Comparison of ENCODE assay signal across 8 mouse cellular contexts in the genomic region with DNA sequence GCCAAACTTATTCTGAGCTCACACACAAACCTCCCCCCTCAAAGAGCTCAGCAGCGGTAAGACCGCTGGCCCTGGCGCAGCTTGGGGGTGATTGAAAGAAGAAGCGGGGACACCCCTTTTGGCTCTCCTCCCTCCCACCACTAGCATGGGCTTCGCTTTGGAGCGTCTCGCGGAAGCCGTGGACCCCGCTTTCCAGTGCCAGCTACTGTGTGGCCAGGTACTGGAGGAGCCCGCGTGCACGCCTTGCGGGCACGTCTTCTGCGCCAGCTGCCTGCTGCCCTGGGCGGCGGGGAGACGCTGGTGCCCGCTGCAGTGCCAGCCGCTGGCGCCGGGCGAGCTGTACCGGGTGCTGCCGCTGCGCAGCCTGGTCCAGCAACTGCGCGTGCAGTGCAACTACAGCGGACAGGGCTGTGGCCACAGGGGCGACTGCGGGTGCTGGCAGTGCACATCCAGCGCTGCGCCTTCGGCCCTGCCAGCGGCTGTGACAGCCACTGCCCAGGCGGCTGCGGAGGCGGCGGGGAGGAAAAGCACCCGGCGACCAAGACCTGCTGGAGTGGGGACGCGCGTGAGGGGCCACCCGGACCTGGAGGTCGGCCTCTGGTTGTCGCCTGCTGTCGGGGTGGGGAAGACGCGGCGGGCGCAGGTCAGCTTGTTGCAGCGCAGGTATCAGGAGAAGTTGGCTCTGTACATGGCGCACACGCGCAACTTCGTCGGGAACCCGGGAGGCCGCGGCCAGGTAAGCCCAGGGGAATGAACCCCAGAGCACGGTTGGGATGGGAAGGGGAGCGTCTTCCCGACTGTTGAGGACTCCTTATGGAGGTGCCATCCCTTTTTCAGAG. TPM values are rescaled to one million over a fixed set of nuclear protein-coding genes. Genes with fewer than 3 reads are reported as not detected.
A peak's percentile ranks its signal among the peaks of the same experiment; 100 is the strongest.
DNase-seq lines count a peak whose midpoint lies in the region; ATAC-seq and TF ChIP-seq lines count a peak whose summit lies in the region.

Gene Pdzrn4 (plus strand): TSS at position 112 of the 839 bp plus-strand sequence.

- peaks cover 12% of the 10 kb centered on the region for H3K27me3 ChIP-seq in kidney, postnatal 0 days (ENCODE audit: insufficient read depth, low read length)

- H3K4me2 ChIP-seq in kidney, postnatal 0 days (ENCODE audit: low read length) = peak within 1 kb of the TSS; percentile 90

- H3K36me3 ChIP-seq in kidney, postnatal 0 days (ENCODE audit: insufficient read depth, low read length) = no peaks in the 10 kb centered on the region

- under 1% methylated on average over 64 of the region's 65 CpGs for WGBS in kidney, postnatal 0 days

- H3K9me3 ChIP-seq in kidney, postnatal 0 days (replicated peaks; ENCODE audit: low read length) = no peaks in the 10 kb centered on the region

- no peak within 1 kb of the TSS for H3K9ac ChIP-seq in kidney, postnatal 0 days (ENCODE audit: low read depth, low read length)

- no peak within 1 kb of the TSS for H3K27ac ChIP-seq in kidney, postnatal 0 days

- peak within 1 kb of the TSS; percentile 45 for H3K4me3 ChIP-seq in kidney, postnatal 0 days (replicated peaks; ENCODE audit: low read depth, low read length)

- TF ChIP-seq CTCF in kidney, postnatal 0 days (IDR thresholded peaks at IDR 0.05; ENCODE audit: low read depth) = no peak

- ATAC-seq in kidney, postnatal 0 days (replicated peaks; ENCODE audit: low FRiP score, low read depth) = peak; percentile 54

- peak; percentile 48 for DNase-seq in kidney, postnatal 0 days (ENCODE audit: low spot score)
- no peak for DNase-seq in kidney, adult 9 months
- peak; percentile 52 for DNase-seq in embryo, embryonic 9.5 days (ENCODE audit: extremely low spot score)
- peak; percentile 3 for DNase-seq in heart, adult 8-10 months (ENCODE audit: low spot score)
- peak; percentile 18 for DNase-seq in kidney, postnatal 14 days
- peak; percentile 5 to 30 for DNase-seq in lung, postnatal 4 days
- peak; percentile 67 for DNase-seq in right cerebral cortex, postnatal 25 days
- no peak for DNase-seq in MN1 (ENCODE audit: low spot score)

- H3K4me1 ChIP-seq in kidney, postnatal 0 days (replicated peaks; ENCODE audit: insufficient read depth, low read length) = no peaks in the 10 kb centered on the region; the same call in 1 of the 2 replicates

RNA-seq across cellular contexts. Expression of gene Pdzrn4, which starts in this region (rescaled TPM):
- 2.7 and 2.8 TPM in 2 replicates for polyA plus RNA-seq in kidney, postnatal 0 days (2015; fragmentation: Nextera tagmentation; extraction: Ambion mirVana)
- 1 to 10 TPM; 1.1 to 3.8 (median 2.6) TPM for total RNA-seq in heart, adult 8-10 months (2022)

Comparison
In these comparisons a context has a peak if more than half of its experiments do, and no peak if none do; other contexts are left out.
1. DNase-seq: peak in kidney, postnatal 0 days (single experiment), embryo, embryonic 9.5 days (single experiment), heart, adult 8-10 months (single experiment), kidney, postnatal 14 days (single experiment), lung, postnatal 4 days (2 of 2) and right cerebral cortex, postnatal 25 days (single experiment); none in kidney, adult 9 months (single experiment) and MN1 (single experiment).